Mouse (Mus musculus): ENCODE measurements around the gene Rnf8. TPM values are rescaled to one million over a fixed set of nuclear protein-coding genes. Genes with fewer than 3 reads are reported as not detected.

Rnf8 gene
- polyA plus RNA-seq, 1 experiment from 2014 or later: 77.1 TPM

DNA sequence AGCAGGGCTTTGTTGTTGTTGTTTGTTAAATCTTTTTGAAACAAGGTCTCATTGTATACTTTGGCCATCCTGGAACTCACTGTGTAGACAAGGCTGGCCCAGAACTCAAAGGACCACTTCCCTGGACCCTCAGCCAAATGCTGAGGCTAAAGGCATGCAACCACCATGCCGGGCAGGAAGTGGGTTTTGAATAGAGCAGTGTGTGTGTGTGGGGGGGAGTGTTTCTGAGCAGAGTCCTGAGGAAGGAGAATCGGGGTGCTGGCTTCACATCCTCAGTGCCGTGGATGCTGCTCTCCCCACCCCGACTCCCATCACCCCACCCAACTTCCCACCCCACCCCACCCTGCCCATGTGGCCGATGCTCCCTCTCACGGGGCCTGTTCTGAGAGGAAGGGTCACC, 29.1 kb upstream of the Rnf8 start:
- peaks cover 11% of the 10 kb centered on the region for H3K4me1 ChIP-seq (replicated peaks; ENCODE audit: control insufficient read depth, insufficient read depth, low read length)
- WGBS: 68% methylated on average over 6 of the region's 6 CpGs
- no peaks in the 10 kb centered on the region for H3K9me3 ChIP-seq (ENCODE audit: control insufficient read depth, low read length)
- H3K4me3 ChIP-seq (ENCODE audit: low read depth, low read length): no peak overlapping the region
- no peak overlapping the region for H3K9ac ChIP-seq (ENCODE audit: low read depth, low read length)
- no peak overlapping the region for H3K4me2 ChIP-seq
- DNase-seq (ENCODE audit: low spot score) (no peak), ATAC-seq (replicated peaks; ENCODE audit: low FRiP score) (no peak)
- H3K36me3 ChIP-seq (ENCODE audit: control insufficient read depth, insufficient read depth, low read length): no peaks in the 10 kb centered on the region
- H3K27ac ChIP-seq (ENCODE audit: low read depth, low read length): no peak overlapping the region
- H3K27me3 ChIP-seq (replicated peaks; ENCODE audit: control insufficient read depth, insufficient read depth, low read length): no peaks in the 10 kb centered on the region

DNA sequence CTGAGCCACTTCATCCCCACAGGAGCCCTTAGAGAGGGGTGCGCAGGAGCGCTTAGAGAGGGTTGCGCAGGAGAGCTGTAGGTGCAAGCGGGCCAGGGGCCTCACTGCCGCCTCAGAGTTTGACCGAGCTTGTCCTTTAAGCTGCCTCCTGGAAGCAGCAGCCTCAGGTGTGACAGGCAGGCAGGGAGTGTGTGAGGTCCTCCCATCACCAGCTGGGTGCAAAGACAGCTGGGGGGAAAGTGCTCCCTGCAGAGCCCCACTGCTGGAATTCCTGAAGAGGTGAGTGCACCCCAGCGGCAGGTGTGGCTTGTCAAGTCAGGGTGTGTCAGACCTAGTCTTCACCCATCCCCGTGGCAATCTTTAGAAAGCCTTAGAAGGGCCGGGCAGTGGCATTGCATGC, 27.7 kb upstream of the Rnf8 start:
- H3K4me3 ChIP-seq (ENCODE audit: low read depth, low read length): no peak overlapping the region
- H3K36me3 ChIP-seq (ENCODE audit: control insufficient read depth, insufficient read depth, low read length): no peaks in the 10 kb centered on the region
- H3K4me1 ChIP-seq (replicated peaks; ENCODE audit: control insufficient read depth, insufficient read depth, low read length): peaks cover 11% of the 10 kb centered on the region
- no peak overlapping the region for H3K9ac ChIP-seq (ENCODE audit: low read depth, low read length)
- no peak for DNase-seq (ENCODE audit: low spot score)
- H3K9me3 ChIP-seq (ENCODE audit: control insufficient read depth, low read length): no peaks in the 10 kb centered on the region
- no peak overlapping the region for H3K27ac ChIP-seq (ENCODE audit: low read depth, low read length)
- H3K27me3 ChIP-seq (replicated peaks; ENCODE audit: control insufficient read depth, insufficient read depth, low read length): no peaks in the 10 kb centered on the region
- no peak overlapping the region for H3K4me2 ChIP-seq
- WGBS: 83% methylated on average over 9 of the region's 9 CpGs
- ATAC-seq (replicated peaks; ENCODE audit: low FRiP score): no peak

DNA sequence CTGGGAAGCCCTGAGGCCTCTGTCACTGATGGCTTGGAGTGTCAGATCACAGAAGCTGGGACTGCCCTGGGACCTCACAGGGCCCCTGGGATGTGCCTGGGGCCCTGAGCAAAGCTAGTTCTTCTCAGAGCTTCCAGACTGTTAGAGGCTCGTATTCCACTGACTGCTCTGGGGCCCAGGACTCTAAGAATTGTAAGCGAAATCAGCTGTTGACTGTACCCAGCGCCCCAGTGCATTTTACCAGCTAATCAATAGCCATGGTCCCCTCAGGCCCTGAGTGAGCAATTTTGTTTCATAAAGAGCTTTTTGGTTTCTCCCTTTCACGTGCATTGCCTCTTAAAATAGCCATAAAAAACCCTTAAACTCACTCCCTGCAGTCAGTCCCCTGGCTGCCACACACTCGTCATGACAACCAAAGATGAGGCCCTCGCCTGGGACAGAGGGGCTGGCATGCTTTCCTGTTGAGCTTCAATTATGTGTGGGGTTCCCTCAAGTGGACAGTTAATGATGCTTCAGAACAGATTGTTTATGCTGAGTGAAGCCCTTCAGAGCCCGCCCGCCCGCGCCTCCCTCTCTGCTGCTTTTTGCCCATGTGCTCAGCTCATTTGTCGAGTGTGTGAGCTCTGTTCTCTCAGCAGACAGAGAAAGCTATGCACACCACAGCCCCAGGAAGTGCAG, 25.2 kb upstream of the Rnf8 start:
- no peaks in the 10 kb centered on the region for H3K27me3 ChIP-seq (replicated peaks; ENCODE audit: control insufficient read depth, insufficient read depth, low read length)
- WGBS: 71% methylated on average over 11 of the region's 11 CpGs
- no peak overlapping the region for H3K4me3 ChIP-seq (ENCODE audit: low read depth, low read length)
- H3K9ac ChIP-seq (ENCODE audit: low read depth, low read length): no peak overlapping the region
- DNase-seq (ENCODE audit: low spot score) (no peak), ATAC-seq (replicated peaks; ENCODE audit: low FRiP score) (no peak)
- no peaks in the 10 kb centered on the region for H3K9me3 ChIP-seq (ENCODE audit: control insufficient read depth, low read length)
- no peak overlapping the region for H3K27ac ChIP-seq (ENCODE audit: low read depth, low read length)
- H3K4me2 ChIP-seq: no peak overlapping the region
- peaks cover 3% of the 10 kb centered on the region for H3K4me1 ChIP-seq (replicated peaks; ENCODE audit: control insufficient read depth, insufficient read depth, low read length)
- H3K36me3 ChIP-seq (ENCODE audit: control insufficient read depth, insufficient read depth, low read length): no peaks in the 10 kb centered on the region

DNA sequence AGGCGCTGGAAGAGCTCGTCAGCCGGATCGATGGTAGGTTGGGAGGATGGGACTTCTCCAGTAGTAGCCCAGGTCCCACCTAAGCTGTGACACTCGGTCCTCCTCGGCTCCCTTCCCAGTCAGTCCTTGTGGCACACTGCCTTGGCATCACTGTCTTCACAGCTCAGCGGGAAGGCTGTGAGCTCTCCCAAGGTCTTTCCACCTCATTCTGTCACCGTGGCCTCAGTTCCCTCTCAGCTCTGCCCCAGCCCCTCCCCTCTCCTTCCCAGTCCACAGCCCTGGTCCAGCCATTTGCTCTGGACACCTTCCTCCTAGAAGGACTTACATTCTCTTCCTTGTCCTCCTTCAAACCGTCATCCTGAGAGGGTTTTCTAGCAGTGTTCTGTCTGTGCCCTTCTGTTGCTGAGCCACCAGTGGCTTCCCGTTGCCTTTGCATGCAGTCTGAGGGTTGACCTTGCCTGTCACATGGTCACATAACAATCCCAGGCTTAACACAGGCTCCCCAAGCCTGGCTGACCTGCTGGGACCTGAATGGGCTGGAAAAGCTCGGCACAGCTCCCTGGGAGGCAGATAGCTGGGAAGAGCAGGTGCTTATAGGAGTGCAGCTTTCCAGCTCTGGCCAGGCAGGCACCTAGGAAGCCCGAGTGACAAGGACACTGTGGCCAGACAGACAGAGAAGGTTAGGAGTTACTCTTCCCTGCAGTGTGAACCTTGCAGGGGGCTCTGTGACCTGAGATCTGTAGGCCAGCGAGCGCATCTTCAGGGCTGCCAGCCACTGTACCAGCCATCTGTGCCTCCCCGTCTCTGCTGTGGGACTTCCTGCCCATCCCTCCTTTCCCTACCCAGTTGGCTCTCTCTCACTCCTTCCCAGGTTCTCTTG, 18.5 kb upstream of the Rnf8 start:
- Histone ChIP-seq H3K36me3 (ENCODE audit: control insufficient read depth, insufficient read depth, low read length) (peaks cover 17% of the 10 kb centered on the region), H3K4me3 (ENCODE audit: low read depth, low read length) (no peak overlapping the region), H3K9ac (ENCODE audit: low read depth, low read length) (no peak overlapping the region), H3K27ac (ENCODE audit: low read depth, low read length) (no peak overlapping the region), H3K4me1 (replicated peaks; ENCODE audit: control insufficient read depth, insufficient read depth, low read length) (no peaks in the 10 kb centered on the region; the same call in 1 of the 2 replicates), H3K27me3 (replicated peaks; ENCODE audit: control insufficient read depth, insufficient read depth, low read length) (no peaks in the 10 kb centered on the region), H3K9me3 (ENCODE audit: control insufficient read depth, low read length) (no peaks in the 10 kb centered on the region), H3K4me2 (no peak overlapping the region)
- 87% methylated on average over 15 of the region's 15 CpGs for WGBS
- ATAC-seq (replicated peaks; ENCODE audit: low FRiP score): no peak
- no peak for DNase-seq (ENCODE audit: low spot score)

DNA sequence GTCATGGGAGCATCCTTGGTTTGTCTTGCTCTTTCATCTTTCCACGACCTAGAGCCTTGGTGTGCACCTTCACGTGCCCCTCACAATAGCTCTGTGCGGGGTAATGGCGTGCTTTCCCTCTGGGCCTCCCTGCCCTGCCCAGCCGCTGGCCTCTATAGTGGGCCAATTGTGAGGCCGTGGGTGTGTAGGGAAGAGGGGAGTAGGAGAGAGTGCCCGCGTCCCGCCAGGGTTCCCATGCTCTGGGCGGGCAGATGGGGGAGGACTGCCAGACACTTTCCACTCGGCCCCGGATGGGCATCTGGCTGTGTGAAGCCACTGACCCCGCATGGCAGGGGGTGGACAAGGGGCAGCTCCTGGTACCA, 17.8 kb upstream of the Rnf8 start:
- Histone ChIP-seq H3K4me1 (replicated peaks; ENCODE audit: control insufficient read depth, insufficient read depth, low read length) (no peaks in the 10 kb centered on the region; the same call in 1 of the 2 replicates), H3K4me3 (ENCODE audit: low read depth, low read length) (no peak overlapping the region), H3K27ac (ENCODE audit: low read depth, low read length) (no peak overlapping the region), H3K9me3 (ENCODE audit: control insufficient read depth, low read length) (no peaks in the 10 kb centered on the region), H3K27me3 (replicated peaks; ENCODE audit: control insufficient read depth, insufficient read depth, low read length) (no peaks in the 10 kb centered on the region), H3K9ac (ENCODE audit: low read depth, low read length) (no peak overlapping the region), H3K4me2 (no peak overlapping the region), H3K36me3 (ENCODE audit: control insufficient read depth, insufficient read depth, low read length) (peaks cover 17% of the 10 kb centered on the region)
- WGBS: 88% methylated on average over 13 of the region's 13 CpGs
- DNase-seq (ENCODE audit: low spot score) (no peak), ATAC-seq (replicated peaks; ENCODE audit: low FRiP score) (no peak)

DNA sequence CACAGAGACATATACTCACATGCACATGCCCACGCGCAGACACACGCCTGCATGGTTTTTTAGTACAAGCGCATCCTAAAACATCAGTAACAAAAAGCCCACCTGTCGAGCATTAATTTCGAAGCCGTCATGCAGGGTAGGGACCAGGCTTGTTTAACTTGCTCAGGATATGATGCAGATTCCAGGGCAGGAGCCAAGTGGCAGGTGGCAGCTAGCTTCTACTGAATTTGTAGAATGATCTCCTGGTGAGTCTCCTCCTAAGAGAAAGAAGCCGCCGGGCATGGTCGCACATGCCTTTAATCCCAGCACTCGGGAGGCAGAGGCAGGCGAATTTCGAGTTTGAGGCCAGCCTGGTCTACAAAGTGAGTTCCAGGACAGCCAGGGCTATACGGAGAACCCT, 15.5 kb upstream of the Rnf8 start:
- Histone ChIP-seq H3K9ac (ENCODE audit: low read depth, low read length) (no peak overlapping the region), H3K4me3 (ENCODE audit: low read depth, low read length) (no peak overlapping the region), H3K4me2 (no peak overlapping the region), H3K36me3 (ENCODE audit: control insufficient read depth, insufficient read depth, low read length) (peaks cover 23% of the 10 kb centered on the region), H3K27ac (ENCODE audit: low read depth, low read length) (no peak overlapping the region), H3K27me3 (replicated peaks; ENCODE audit: control insufficient read depth, insufficient read depth, low read length) (no peaks in the 10 kb centered on the region), H3K4me1 (replicated peaks; ENCODE audit: control insufficient read depth, insufficient read depth, low read length) (no peaks in the 10 kb centered on the region; the same call in 1 of the 2 replicates), H3K9me3 (ENCODE audit: control insufficient read depth, low read length) (no peaks in the 10 kb centered on the region)
- ATAC-seq (replicated peaks; ENCODE audit: low FRiP score) (no peak), DNase-seq (ENCODE audit: low spot score) (no peak)
- WGBS: 92% methylated on average over 14 of the region's 14 CpGs

DNA sequence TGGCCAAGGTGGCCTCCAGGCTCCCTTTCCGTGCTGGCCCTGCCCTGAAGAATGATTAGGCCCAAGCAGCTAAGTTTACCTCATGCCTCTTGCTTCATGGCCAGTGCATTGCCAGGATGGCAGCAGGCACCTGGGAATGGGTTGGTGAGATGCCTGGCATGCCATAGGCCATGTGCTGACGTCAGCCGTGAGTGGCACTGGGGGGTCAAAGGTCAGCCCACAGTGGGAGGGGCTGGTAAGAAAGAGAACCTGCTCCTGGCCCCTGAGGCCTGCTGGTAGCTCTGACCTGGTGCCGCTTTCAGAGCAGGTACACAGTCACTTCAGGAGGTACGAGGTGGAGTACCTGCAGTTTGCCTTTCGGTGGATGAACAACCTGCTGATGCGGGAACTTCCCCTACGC, 15.1 kb upstream of the Rnf8 start:
- no peak for DNase-seq (ENCODE audit: low spot score)
- Histone ChIP-seq H3K9me3 (ENCODE audit: control insufficient read depth, low read length) (no peaks in the 10 kb centered on the region), H3K27me3 (replicated peaks; ENCODE audit: control insufficient read depth, insufficient read depth, low read length) (no peaks in the 10 kb centered on the region), H3K4me2 (no peak overlapping the region), H3K27ac (ENCODE audit: low read depth, low read length) (no peak overlapping the region), H3K4me3 (ENCODE audit: low read depth, low read length) (no peak overlapping the region), H3K9ac (ENCODE audit: low read depth, low read length) (no peak overlapping the region), H3K4me1 (replicated peaks; ENCODE audit: control insufficient read depth, insufficient read depth, low read length) (no peaks in the 10 kb centered on the region; the same call in 1 of the 2 replicates), H3K36me3 (ENCODE audit: control insufficient read depth, insufficient read depth, low read length) (peaks cover 23% of the 10 kb centered on the region)
- no peak for ATAC-seq (replicated peaks; ENCODE audit: low FRiP score)
- 89% methylated on average over 8 of the region's 8 CpGs for WGBS

DNA sequence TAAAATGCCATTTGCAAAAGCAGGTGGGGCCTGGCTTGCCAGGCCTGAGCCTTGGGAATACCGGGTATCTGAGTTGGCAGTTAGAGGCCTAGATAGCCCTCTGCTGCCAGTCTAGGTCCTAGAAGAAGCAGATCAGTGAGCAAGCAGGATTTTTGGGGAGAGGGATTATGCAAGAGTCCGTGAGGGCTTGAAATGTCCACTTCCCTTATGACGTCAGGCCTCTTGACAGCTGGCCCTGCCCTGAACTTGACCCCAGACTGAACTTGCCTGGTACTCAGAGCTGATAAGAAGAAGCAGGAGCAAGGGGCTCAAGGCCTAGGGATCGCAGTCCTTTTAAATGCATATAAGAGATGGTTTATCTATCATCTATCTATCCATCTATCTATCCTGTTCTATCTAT, 13.2 kb upstream of the Rnf8 start:
- H3K4me2 ChIP-seq: no peak overlapping the region
- no peak overlapping the region for H3K27ac ChIP-seq (ENCODE audit: low read depth, low read length)
- no peaks in the 10 kb centered on the region for H3K9me3 ChIP-seq (ENCODE audit: control insufficient read depth, low read length)
- WGBS: 62% methylated on average over 4 of the region's 4 CpGs
- DNase-seq (ENCODE audit: low spot score) (no peak), ATAC-seq (replicated peaks; ENCODE audit: low FRiP score) (no peak)
- H3K9ac ChIP-seq (ENCODE audit: low read depth, low read length): no peak overlapping the region
- H3K4me1 ChIP-seq (replicated peaks; ENCODE audit: control insufficient read depth, insufficient read depth, low read length): no peaks in the 10 kb centered on the region; the same call in 1 of the 2 replicates
- no peak overlapping the region for H3K4me3 ChIP-seq (ENCODE audit: low read depth, low read length)
- H3K27me3 ChIP-seq (replicated peaks; ENCODE audit: control insufficient read depth, insufficient read depth, low read length): no peaks in the 10 kb centered on the region
- peaks cover 15% of the 10 kb centered on the region; the same call in 1 of the 2 replicates for H3K36me3 ChIP-seq (ENCODE audit: control insufficient read depth, insufficient read depth, low read length)

All from liver, embryonic 11.5 days (tissue).